Mouse (Mus musculus): Measurements from ENCODE around the gene Ccdc30. TPM values are rescaled to one million over a fixed set of nuclear protein-coding genes. Genes with fewer than 3 reads are reported as not detected.

Gene Ccdc30
- polyA plus RNA-seq, 1 experiment from 2014 or later, result 3.6 TPM

DNA sequence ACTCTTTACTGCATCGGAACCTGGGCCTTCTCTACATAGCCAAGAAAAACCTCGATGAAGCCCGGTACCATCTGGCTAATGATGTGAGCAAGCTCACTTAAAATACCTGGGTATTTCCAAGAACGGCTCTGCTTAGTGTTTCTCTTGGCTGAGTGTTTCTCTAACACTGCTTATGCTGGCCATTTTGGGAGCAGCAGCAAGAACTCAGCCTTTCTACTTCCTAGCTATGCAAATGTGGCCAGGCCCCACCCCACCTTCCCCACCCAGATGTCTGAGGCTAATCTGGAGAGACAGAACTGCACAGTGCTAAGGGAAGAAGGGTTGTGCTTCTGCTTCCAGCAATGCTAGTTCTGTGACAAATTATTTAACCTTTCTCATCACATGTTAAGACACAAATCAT lies 26.5 kb upstream of the Ccdc30 start:
- Histone ChIP-seq H3K27me3 (ENCODE audit: insufficient read depth, poor library complexity, severe bottlenecking) (no peaks in the 10 kb centered on the region), H3K27ac (no peak overlapping the region), H3K36me3 (no peaks in the 10 kb centered on the region), H3K4me1 (peaks cover 6% of the 10 kb centered on the region), H3K9me3 (no peaks in the 10 kb centered on the region), H3K4me3 (no peak overlapping the region)
- 88% methylated on average over 4 of the region's 4 CpGs for WGBS
- peak; percentile 66 for DNase-seq (ENCODE audit: low spot score)

DNA sequence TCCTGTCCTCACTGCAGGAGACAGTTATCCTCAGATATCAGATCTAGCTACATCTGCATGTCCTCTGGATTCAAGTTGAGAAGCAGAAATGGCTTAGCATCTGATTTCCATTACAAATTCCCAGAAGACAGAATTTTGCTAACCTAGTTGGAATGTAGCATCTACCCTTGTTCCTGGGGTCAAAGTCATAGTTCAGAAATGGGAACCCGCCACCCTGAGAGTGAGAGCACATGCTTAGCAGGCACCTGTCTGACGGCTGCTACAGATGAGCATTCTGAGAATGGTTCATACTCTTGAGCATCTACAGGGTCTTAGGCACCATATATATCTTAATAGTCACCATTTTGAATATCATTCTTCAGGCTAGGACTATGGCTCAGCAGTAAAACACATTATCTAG lies 22.6 kb upstream of the Ccdc30 start:
- H3K9me3 ChIP-seq, result 0 out of 2 replicates have a peak, but pooled peaks cover 6% of the 10 kb centered on the region
- no peak overlapping the region for H3K4me3 ChIP-seq
- peaks cover 6% of the 10 kb centered on the region for H3K4me1 ChIP-seq
- WGBS, result 79% methylated on average over 2 of the region's 2 CpGs
- H3K27me3 ChIP-seq (ENCODE audit: insufficient read depth, poor library complexity, severe bottlenecking), result no peaks in the 10 kb centered on the region
- H3K27ac ChIP-seq, result no peak overlapping the region
- no peaks in the 10 kb centered on the region for H3K36me3 ChIP-seq
- DNase-seq (ENCODE audit: low spot score), result no peak

DNA sequence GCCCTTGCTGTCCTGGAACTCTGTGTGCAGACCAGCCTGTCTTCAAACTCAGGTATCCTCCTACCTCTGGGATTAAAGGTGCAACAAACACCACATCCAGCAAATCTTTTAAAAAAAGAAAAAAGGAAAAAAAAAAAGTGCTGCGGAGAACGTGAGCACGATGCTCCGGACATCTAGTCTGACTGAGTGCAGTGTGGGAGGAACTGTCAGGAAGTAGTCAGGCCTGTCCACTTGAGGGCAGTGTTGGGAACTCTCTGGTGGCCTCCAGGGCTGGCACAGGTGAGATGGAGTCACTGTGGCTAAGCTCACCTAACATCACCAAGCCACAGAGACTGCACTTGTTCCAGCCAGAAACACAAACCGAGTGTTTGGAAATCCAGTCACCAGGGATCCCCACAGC lies 15.4 kb upstream of the Ccdc30 start:
- 0 out of 2 replicates have a peak, but pooled peaks cover under 1% of the 10 kb centered on the region for H3K9me3 ChIP-seq
- 23% methylated on average over 5 of the region's 5 CpGs for WGBS
- no peak for DNase-seq (ENCODE audit: low spot score)
- no peak overlapping the region for H3K27ac ChIP-seq
- H3K4me1 ChIP-seq, result no peaks in the 10 kb centered on the region
- no peaks in the 10 kb centered on the region for H3K36me3 ChIP-seq
- 0 out of 2 replicates have a peak, but pooled peaks cover 8% of the 10 kb centered on the region for H3K27me3 ChIP-seq (ENCODE audit: insufficient read depth, poor library complexity, severe bottlenecking)
- no peak overlapping the region for H3K4me3 ChIP-seq

DNA sequence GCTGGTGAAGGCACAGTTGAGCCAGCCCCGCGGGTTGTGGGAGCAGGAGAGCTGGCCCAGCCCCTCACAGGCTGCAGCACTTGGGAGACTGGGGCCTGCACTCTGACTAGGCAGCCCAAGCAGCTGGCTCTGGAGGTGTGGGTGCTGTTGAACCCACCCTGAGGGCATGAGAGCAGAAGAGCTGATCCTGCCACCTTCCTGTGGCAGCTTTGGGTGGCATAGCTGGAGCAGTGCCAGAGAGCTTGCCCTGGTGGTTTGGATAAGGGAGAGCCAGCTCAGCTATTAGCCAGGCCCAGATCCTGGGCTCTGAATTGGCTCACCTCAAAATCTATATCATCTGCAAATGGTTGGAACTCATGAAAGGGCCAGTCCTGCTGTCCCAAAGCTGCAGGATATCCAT lies 12.4 kb upstream of the Ccdc30 start:
- no peaks in the 10 kb centered on the region for H3K36me3 ChIP-seq
- no peaks in the 10 kb centered on the region for H3K9me3 ChIP-seq
- H3K27ac ChIP-seq, result no peak overlapping the region
- H3K27me3 ChIP-seq (ENCODE audit: insufficient read depth, poor library complexity, severe bottlenecking), result peaks cover 13% of the 10 kb centered on the region; the same call in 1 of the 2 replicates
- no peak overlapping the region for H3K4me3 ChIP-seq
- no peak for DNase-seq (ENCODE audit: low spot score)
- 39% methylated on average over 2 of the region's 2 CpGs for WGBS
- peaks cover 7% of the 10 kb centered on the region for H3K4me1 ChIP-seq

DNA sequence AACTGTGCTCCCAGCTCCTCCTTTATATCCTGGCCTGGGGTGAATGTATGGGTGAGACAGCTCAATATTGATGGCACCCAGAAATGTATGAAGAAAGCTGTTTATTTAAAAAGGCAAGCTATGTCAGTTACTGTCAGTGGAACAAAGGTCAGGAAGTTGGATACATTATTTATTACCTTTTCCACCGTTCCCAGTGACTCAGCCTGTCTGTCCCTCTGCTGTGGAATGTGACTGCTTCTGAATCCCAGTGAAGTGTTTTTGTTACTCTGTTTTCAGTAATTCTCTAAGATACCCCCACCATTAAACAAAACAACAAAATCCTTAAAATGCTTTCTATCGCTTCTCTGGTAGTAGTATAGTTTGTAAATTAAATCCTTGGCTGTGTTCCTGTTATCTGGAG lies 10.3 kb upstream of the Ccdc30 start:
- H3K9me3 ChIP-seq, result no peaks in the 10 kb centered on the region
- H3K27ac ChIP-seq, result no peak overlapping the region
- peaks cover 13% of the 10 kb centered on the region; the same call in 1 of the 2 replicates for H3K27me3 ChIP-seq (ENCODE audit: insufficient read depth, poor library complexity, severe bottlenecking)
- H3K36me3 ChIP-seq, result no peaks in the 10 kb centered on the region
- 66% methylated on average over 2 of the region's 2 CpGs for WGBS
- H3K4me3 ChIP-seq, result no peak overlapping the region
- no peak for DNase-seq (ENCODE audit: low spot score)
- peaks cover 20% of the 10 kb centered on the region for H3K4me1 ChIP-seq

DNA sequence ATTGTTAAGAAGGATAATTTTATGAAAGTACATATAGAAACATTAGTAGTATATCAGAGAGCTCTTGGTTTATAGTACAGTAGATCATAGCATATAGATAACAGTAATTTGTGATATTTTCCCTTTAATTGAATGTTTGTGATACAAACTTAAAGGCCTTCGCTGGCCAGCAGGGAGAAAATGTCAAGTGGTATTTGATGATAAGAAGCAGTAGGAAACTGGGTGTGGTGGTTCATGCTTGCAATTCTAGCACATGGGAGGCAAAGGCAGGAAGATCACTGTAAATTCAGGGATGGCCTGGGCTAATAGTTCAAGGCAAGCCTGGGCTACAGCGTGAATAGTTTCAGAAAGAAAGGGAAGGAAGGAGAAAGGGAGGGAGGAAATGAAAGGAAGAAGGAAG lies 9.8 kb upstream of the Ccdc30 start:
- WGBS, result 59% methylated on average over 2 of the region's 2 CpGs
- H3K27ac ChIP-seq, result no peak overlapping the region
- peaks cover 20% of the 10 kb centered on the region for H3K4me1 ChIP-seq
- H3K4me3 ChIP-seq, result no peak overlapping the region
- H3K27me3 ChIP-seq (ENCODE audit: insufficient read depth, poor library complexity, severe bottlenecking), result peaks cover 13% of the 10 kb centered on the region; the same call in 1 of the 2 replicates
- H3K36me3 ChIP-seq, result no peaks in the 10 kb centered on the region
- DNase-seq (ENCODE audit: low spot score), result no peak
- H3K9me3 ChIP-seq, result no peaks in the 10 kb centered on the region

DNA sequence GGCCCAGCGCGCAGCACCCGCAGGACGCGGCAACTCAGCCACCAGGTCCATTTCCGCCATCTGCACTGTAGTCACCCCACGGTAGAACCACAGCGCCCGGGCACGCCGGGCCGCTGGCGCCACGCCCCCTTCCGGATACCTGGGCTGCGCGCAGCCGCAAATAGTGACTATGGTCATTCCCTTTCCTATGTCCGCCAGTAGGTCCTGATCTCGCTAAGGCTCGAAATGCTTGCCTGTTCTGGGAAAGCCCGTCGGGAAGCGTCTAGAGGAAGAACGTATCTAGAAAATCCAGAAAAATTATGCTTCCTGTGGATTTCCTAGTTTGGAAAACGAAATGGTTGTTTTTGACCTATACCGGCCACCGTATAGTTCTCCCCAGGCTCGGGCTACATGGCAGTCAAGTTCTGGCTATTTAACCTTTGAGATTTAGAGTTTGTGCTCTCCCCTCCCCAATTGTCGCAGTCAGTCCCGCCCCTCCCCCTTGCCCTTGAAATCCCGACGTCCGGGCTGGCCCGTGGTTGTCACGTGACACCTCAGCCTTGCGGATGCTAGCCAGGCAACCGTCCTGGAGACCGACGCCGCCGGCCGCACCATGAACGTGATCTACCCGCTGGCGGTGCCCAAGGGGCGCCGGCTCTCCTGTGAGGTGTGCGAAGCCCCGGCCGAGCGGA lies 7.1 kb upstream of the Ccdc30 start, which contains the start of the genes Ppcs and Zmynd12:
Ppcs (minus strand) TSS at position 127 of the 671 bp plus-strand sequence.
Zmynd12 (plus strand) TSS at position 521 of the 671 bp plus-strand sequence.
- Histone ChIP-seq H3K4me3 (peak within 1 kb of the TSS; percentile 80), H3K36me3 (peaks cover 6% of the 10 kb centered on the region; the same call in 1 of the 2 replicates), H3K27me3 (ENCODE audit: insufficient read depth, poor library complexity, severe bottlenecking) (peaks cover 5% of the 10 kb centered on the region; the same call in 1 of the 2 replicates), H3K4me1 (peaks cover 20% of the 10 kb centered on the region), H3K9me3 (no peaks in the 10 kb centered on the region), H3K27ac (peak within 1 kb of the TSS; percentile 91)
- peak; percentile 95 for DNase-seq (ENCODE audit: low spot score)
- WGBS, result under 1% methylated on average over 52 of the region's 52 CpGs

DNA sequence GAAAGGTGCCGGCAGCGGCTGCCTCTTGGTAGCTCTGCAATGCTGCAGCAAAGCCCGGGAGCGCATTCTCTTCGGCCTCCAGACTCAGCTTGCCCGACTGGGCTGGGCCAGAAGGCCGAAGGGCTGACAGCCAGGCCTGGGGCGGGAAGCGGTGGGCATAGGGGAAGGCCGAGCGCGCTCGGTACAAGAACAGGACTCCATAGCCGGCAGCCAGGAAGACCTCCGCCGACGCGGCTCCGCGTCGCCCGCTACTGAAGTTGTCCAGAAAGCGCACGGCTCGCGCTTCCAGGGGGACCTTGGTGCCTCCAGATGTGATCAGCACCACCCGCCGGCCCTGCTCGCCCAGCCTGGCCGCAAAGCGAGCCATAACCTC lies 6.6 kb upstream of the Ccdc30 start:
- peak; percentile 81 for DNase-seq (ENCODE audit: low spot score)
- WGBS, result under 1% methylated on average over 31 of the region's 31 CpGs
- peak overlapping the region; percentile 91 for H3K27ac ChIP-seq
- H3K27me3 ChIP-seq (ENCODE audit: insufficient read depth, poor library complexity, severe bottlenecking), result peaks cover 5% of the 10 kb centered on the region; the same call in 1 of the 2 replicates
- H3K4me1 ChIP-seq, result peaks cover 20% of the 10 kb centered on the region
- peak overlapping the region; percentile 80 for H3K4me3 ChIP-seq
- no peaks in the 10 kb centered on the region for H3K9me3 ChIP-seq
- peaks cover 6% of the 10 kb centered on the region; the same call in 1 of the 2 replicates for H3K36me3 ChIP-seq

DNA sequence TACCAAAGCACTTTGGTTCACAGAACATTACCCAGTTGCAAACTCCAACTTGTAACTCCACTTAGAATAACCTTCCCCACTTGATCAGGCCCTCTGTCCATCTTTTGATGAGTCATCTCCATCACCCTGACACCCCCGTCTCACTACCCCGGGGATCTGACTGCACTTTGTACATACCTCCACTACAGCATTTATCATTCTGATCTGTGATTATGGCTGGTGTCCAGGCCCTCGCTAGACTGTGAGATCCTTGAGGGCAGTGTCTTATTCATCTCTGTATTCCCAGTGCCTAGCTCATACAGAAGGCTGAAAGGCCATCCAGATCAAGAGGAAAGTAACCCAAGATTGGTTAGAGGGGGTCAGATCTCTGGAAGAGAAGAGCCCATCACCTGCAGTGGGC lies 5.9 kb upstream of the Ccdc30 start:
- peak overlapping the region; percentile 80 for H3K4me3 ChIP-seq
- H3K27me3 ChIP-seq (ENCODE audit: insufficient read depth, poor library complexity, severe bottlenecking), result peaks cover 5% of the 10 kb centered on the region; the same call in 1 of the 2 replicates
- H3K36me3 ChIP-seq, result peaks cover 6% of the 10 kb centered on the region; the same call in 1 of the 2 replicates
- H3K4me1 ChIP-seq, result peaks cover 20% of the 10 kb centered on the region
- H3K27ac ChIP-seq, result peak overlapping the region; percentile 91; the same call in 1 of the 2 replicates
- H3K9me3 ChIP-seq, result no peaks in the 10 kb centered on the region
- 35% methylated on average over 3 of the region's 3 CpGs for WGBS
- DNase-seq (ENCODE audit: low spot score), result no peak

DNA sequence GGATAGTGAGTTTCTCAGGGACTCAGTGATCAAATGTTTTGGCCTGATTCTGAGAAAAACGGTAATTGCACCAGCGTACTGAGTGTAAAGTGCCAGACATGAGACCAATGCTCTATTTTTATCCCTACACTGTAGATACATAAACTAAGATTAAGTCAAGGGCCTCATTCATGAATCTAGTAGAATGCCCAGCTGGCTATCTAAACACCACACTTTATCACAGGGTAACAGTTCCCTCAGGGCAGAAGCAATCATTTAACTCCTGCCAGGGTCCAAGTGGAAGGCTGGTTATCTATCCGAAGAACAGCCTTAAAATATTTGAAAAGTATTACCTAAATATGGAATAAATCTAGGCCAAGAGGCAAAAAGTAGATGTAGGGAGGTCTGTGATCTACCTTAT lies 2.6 kb upstream of the Ccdc30 start:
- no peaks in the 10 kb centered on the region for H3K9me3 ChIP-seq
- H3K27me3 ChIP-seq (ENCODE audit: insufficient read depth, poor library complexity, severe bottlenecking), result no peaks in the 10 kb centered on the region
- no peak for DNase-seq (ENCODE audit: low spot score)
- H3K4me3 ChIP-seq, result no peak overlapping the region
- H3K4me1 ChIP-seq, result peaks cover 19% of the 10 kb centered on the region
- H3K27ac ChIP-seq, result no peak overlapping the region
- 60% methylated on average over 3 of the region's 3 CpGs for WGBS
- H3K36me3 ChIP-seq, result peaks cover 6% of the 10 kb centered on the region; the same call in 1 of the 2 replicates

DNA sequence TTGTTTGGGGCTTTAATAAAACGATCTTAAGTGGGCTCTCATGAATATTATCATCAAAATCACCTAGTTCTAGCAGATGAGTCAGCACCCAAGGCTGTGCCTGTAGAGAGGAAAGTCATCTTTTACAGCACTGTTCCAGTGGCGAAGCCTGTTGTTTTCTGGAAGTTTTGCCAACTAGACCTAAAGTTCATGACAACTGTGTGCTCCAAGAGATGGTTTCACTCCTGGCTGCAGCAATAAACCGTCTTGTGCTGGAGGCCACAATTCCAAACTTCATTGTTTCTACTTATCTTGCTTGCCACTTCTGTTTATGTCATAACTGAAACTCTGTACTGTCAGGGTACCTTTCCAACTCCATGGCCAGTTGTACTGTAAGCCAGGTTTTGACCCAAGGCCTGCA lies 1.9 kb upstream of the Ccdc30 start:
- Histone ChIP-seq H3K4me1 (peaks cover 17% of the 10 kb centered on the region), H3K9me3 (no peaks in the 10 kb centered on the region), H3K27me3 (ENCODE audit: insufficient read depth, poor library complexity, severe bottlenecking) (no peaks in the 10 kb centered on the region), H3K36me3 (peaks cover 6% of the 10 kb centered on the region; the same call in 1 of the 2 replicates), H3K4me3 (no peak overlapping the region), H3K27ac (no peak overlapping the region)
- no peak for DNase-seq (ENCODE audit: low spot score)
- WGBS, result 70% methylated on average over 3 of the region's 3 CpGs

DNA sequence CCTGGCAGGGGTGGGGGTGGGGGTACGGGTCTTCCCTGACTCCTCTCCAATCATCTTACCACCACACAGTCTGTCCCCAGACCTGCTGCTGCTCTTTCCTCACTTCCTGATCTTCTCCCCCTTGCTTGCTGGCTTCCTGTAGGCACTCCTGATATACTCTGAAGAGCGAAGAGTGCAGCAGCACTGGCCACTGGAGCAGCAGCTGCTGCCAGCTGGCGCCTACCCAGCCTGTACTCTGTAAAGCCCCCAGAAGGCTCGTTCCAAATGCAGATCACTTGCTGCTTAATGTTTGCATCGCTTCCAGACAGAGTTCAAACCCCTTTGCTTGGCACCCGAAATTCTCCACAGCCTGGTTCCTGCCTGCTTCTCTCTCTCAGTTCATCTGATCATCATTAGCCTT lies 2.5 kb downstream of the Ccdc30 start:
- no peaks in the 10 kb centered on the region for H3K36me3 ChIP-seq
- no peak overlapping the region for H3K27ac ChIP-seq
- peaks cover 5% of the 10 kb centered on the region for H3K4me1 ChIP-seq
- 66% methylated on average over 6 of the region's 6 CpGs for WGBS
- no peaks in the 10 kb centered on the region for H3K27me3 ChIP-seq (ENCODE audit: insufficient read depth, poor library complexity, severe bottlenecking)
- H3K4me3 ChIP-seq, result no peak overlapping the region
- DNase-seq (ENCODE audit: low spot score), result no peak
- H3K9me3 ChIP-seq, result no peaks in the 10 kb centered on the region

DNA sequence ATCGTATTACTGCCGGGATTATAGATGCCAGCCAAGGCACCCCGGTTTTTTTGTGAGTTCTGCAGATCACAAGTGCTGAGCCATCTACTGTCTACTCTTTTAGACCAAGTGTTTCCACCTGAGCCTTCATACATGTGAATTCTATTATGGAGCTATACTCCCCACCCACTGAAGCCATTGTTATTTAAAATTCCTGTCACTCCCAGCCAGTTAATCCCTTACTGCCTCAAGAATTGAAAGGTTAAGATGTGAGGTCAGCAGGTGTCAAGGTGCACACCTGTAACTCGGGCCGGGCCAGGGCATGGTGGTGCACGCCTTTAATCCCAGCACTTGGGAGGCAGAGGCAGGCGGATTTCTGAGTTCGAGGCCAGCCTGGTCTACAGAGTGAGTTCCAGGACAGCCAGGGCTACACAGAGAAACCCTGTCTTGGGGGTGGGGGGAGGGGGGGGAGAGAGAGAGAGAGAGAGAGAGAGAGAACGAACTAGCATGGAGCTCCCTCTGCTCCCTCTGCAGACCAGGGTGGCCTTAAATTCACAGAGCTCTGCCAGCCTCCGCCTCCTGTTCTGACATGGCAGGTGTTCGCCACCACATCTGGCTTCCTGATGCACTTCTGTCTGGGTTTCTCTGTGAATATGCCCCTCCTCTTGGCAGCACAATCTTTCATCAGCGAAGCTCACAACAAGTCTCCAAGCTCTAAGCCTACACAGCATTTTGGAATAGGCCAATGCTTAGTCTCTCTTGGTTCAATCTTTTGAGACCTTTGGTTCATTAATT lies 3.3 kb downstream of the Ccdc30 start:
- DNase-seq (ENCODE audit: low spot score), result no peak
- H3K9me3 ChIP-seq, result no peaks in the 10 kb centered on the region
- WGBS, result 71% methylated on average over 12 of the region's 12 CpGs
- no peak overlapping the region for H3K4me3 ChIP-seq
- H3K36me3 ChIP-seq, result no peaks in the 10 kb centered on the region
- peaks cover 5% of the 10 kb centered on the region for H3K4me1 ChIP-seq
- no peak overlapping the region for H3K27ac ChIP-seq
- H3K27me3 ChIP-seq (ENCODE audit: insufficient read depth, poor library complexity, severe bottlenecking), result no peaks in the 10 kb centered on the region

All from heart, embryonic 10.5 days (tissue).